Mouse (Mus musculus) R1 (cell line): ENCODE measurements around the gene Hjurp.
"Not testable (repeated sequence)": the region's sequence is repeated elsewhere in the genome, so short reads cannot be mapped to it uniquely, and the experiment has no call there.

Source experiments
- DNase-seq: peaks from one replicate; pipeline ENCODE4 v3.0.0-alpha.2; 2018; ENCODE audit warnings: low read depth, low spot score

Gene Hjurp

GRCm38 (mm10) chr1:88223591-88223990 is 53.8 kb downstream of the Hjurp start:
- no peak for DNase-seq

- DNase-seq = not testable (repeated sequence)
These were observed 54.4 kb downstream of the Hjurp start for GRCm38 (mm10) chr1:88223011-88223515.

- DNase-seq = no peak
These were observed 55.2 kb downstream of the Hjurp start for GRCm38 (mm10) chr1:88222216-88222615.

- peak; percentile 56 for DNase-seq
These were observed 57.1 kb downstream of the Hjurp start for GRCm38 (mm10) chr1:88220336-88220735.

- DNase-seq = no peak
These were observed 58.4 kb downstream of the Hjurp start for GRCm38 (mm10) chr1:88219054-88219453.

GRCm38 (mm10) chr1:88218591-88218990 is 58.8 kb downstream of the Hjurp start:
- no peak for DNase-seq

GRCm38 (mm10) chr1:88218051-88218450 is 59.4 kb downstream of the Hjurp start:
- DNase-seq = peak; percentile 13

GRCm38 (mm10) chr1:88217576-88217975 is 59.9 kb downstream of the Hjurp start:
- DNase-seq = peak; percentile 3

- peak; percentile 29 for DNase-seq
These were observed 60.3 kb downstream of the Hjurp start for GRCm38 (mm10) chr1:88217144-88217543.

- peak; percentile 8 for DNase-seq
These were observed 60.9 kb downstream of the Hjurp start for GRCm38 (mm10) chr1:88216551-88216950.

GRCm38 (mm10) chr1:88215466-88216380 is 61.7 kb downstream of the Hjurp start:
- peak; percentile 5 for DNase-seq

GRCm38 (mm10) chr1:88214462-88214952 is 62.9 kb downstream of the Hjurp start:
- peak; percentile 2 for DNase-seq

GRCm38 (mm10) chr1:88213766-88214461 is 63.5 kb downstream of the Hjurp start:
- DNase-seq = peak; percentile 8

- DNase-seq = no peak
These were observed 64.4 kb downstream of the Hjurp start for GRCm38 (mm10) chr1:88213061-88213460.
